26 mouse cellular contexts compared by ENCODE assay signal in the genomic region with DNA sequence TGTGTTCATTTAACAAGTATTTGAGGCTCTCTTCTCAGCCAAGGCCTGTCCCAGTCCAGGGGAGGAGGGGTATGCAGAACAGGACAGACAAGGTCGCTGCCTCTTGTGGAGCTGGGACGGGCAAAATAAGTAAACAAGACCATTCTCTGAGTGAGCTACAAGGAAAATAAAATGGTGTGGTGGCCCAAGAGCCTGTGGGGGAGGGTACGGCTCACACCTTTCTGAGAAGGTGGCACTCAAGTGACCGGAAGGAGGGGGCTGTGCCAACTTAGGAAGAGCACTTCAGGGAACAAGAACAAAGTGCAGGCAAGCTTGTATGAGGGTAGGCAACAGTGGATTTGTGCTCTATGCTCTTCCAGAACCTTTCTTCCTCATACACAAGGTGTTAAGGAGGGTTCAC. TPM values are rescaled to one million over a fixed set of nuclear protein-coding genes. Genes with fewer than 3 reads are reported as not detected.
DNase-seq lines count a peak whose midpoint lies in the region; ATAC-seq and TF ChIP-seq lines count a peak whose summit lies in the region.
"Had no signal": no experiment of that assay in that cellular context is flagged by ENCODE, and none has a peak within 500 bp of the region (broad histone marks: within the 10 kb centered on the region; RNA-seq: fewer than 3 reads in every experiment).

No protein-coding gene starts in this region.

- peak; percentile 32 for DNase-seq in kidney, adult 2 months
- DNase-seq in urinary bladder, postnatal 14 days (ENCODE audit: low spot score), result peak; percentile 41
- no peak for DNase-seq in urinary bladder, adult 2 months (ENCODE audit: low spot score)
- peak; percentile 75 for DNase-seq in lung, postnatal 14 days
- DNase-seq in retina, embryonic 14.5 days (ENCODE audit: low spot score), result no peak
- DNase-seq in gastrocnemius, adult 2 months, result no peak
- DNase-seq: cerebellum, adult 11-12 months; cerebellum, adult 9-11 months; gastrocnemius, postnatal 14 days; heart, postnatal 4 days; kidney, adult 18-20 months; kidney, postnatal 4 days; layer of hippocampus, adult 9-11 months; liver, embryonic 13.5 days; right cerebral cortex, postnatal 4 days had no signal

- no peak overlapping the region for H3K4me2 ChIP-seq in kidney, embryonic 14.5 days (replicated peaks; ENCODE audit: low read depth, low read length)
- H3K4me2 ChIP-seq: embryonic facial prominence, embryonic 13.5 days; heart, embryonic 11.5 days; hindbrain, embryonic 13.5 days; limb, embryonic 15.5 days; liver, embryonic 13.5 days; midbrain, embryonic 13.5 days had no signal

- intact Hi-C loops in gastrocnemius, adult 2 months (cut with DNase I), result no loop called here

- H3K9ac ChIP-seq in kidney, embryonic 14.5 days (ENCODE audit: low read depth, low read length), result no peak overlapping the region
- H3K9ac ChIP-seq: embryonic facial prominence, embryonic 13.5 days; hindbrain, embryonic 13.5 days; limb, embryonic 15.5 days; liver, embryonic 13.5 days; midbrain, embryonic 13.5 days had no signal

- no peak for TF ChIP-seq CTCF in kidney, adult 2 months (conservative IDR thresholded peaks at IDR 0.05; ENCODE audit: insufficient read depth, insufficient read length, low read depth, low read length)
- no peak for TF ChIP-seq CTCF in gastrocnemius, adult 2 months (IDR thresholded peaks at IDR 0.05)

- no peaks in the 10 kb centered on the region for H3K27me3 ChIP-seq in kidney, adult 2 months (replicated peaks; ENCODE audit: control insufficient read depth, insufficient read depth, low read length)
- H3K27me3 ChIP-seq in kidney, embryonic 14.5 days (ENCODE audit: control insufficient read depth, insufficient read depth, low read length), result peaks cover 21% of the 10 kb centered on the region

- H3K27ac ChIP-seq in kidney, adult 2 months (ENCODE audit: insufficient read depth, low read depth, low read length), result no peak overlapping the region
- H3K27ac ChIP-seq in kidney, embryonic 14.5 days (ENCODE audit: low read depth, low read length), result no peak overlapping the region
- H3K27ac ChIP-seq in gastrocnemius, adult 2 months, result no peak overlapping the region
- H3K27ac ChIP-seq: embryonic facial prominence, embryonic 13.5 days; hindbrain, embryonic 13.5 days; kidney, postnatal 0 days; limb, embryonic 10.5 days; limb, embryonic 15.5 days; liver, embryonic 13.5 days; macrophage; midbrain, embryonic 13.5 days had no signal

- TF ChIP-seq POLR2A in kidney, adult 2 months (IDR thresholded peaks at IDR 0.05; ENCODE audit: low read depth, low read length), result no peak

- no peaks in the 10 kb centered on the region for H3K4me1 ChIP-seq in kidney, adult 2 months (ENCODE audit: control insufficient read depth, insufficient read depth, low read length)
- 0 out of 2 replicates have a peak, but pooled peaks cover 7% of the 10 kb centered on the region for H3K4me1 ChIP-seq in kidney, embryonic 14.5 days (ENCODE audit: control insufficient read depth, insufficient read depth, low read length)

- ATAC-seq in kidney, embryonic 14.5 days (ENCODE audit: low FRiP score, low TSS enrichment), result no peak
- ATAC-seq: CD4-positive, CD25-positive, alpha-beta regulatory T cell, adult 4 months; forebrain, embryonic 16.5 days; midbrain, embryonic 13.5 days had no signal

- H3K9me3 ChIP-seq in kidney, embryonic 14.5 days (ENCODE audit: control insufficient read depth, low read length), result no peaks in the 10 kb centered on the region; the same call in 1 of the 2 replicates
- H3K9me3 ChIP-seq: embryonic facial prominence, embryonic 13.5 days; hindbrain, embryonic 13.5 days; limb, embryonic 10.5 days; limb, embryonic 15.5 days; liver, embryonic 13.5 days; midbrain, embryonic 13.5 days had no signal

- WGBS in kidney, adult 2 months, result 56% methylated on average over 4 of the region's 4 CpGs
- 43% methylated on average over 4 of the region's 4 CpGs for WGBS in kidney, embryonic 14.5 days

- no peak overlapping the region for H3K4me3 ChIP-seq in kidney, adult 2 months (ENCODE audit: insufficient read depth, low read depth, low read length)
- H3K4me3 ChIP-seq in kidney, embryonic 14.5 days (ENCODE audit: low read length), result no peak overlapping the region
- H3K4me3 ChIP-seq in gastrocnemius, adult 2 months, result no peak overlapping the region
- H3K4me3 ChIP-seq: embryonic facial prominence, embryonic 13.5 days; hindbrain, embryonic 13.5 days; limb, embryonic 10.5 days; limb, embryonic 15.5 days; liver, embryonic 13.5 days; midbrain, embryonic 13.5 days had no signal

- no peaks in the 10 kb centered on the region for H3K36me3 ChIP-seq in kidney, adult 2 months (ENCODE audit: control insufficient read depth, insufficient read depth, low read length)
- no peaks in the 10 kb centered on the region for H3K36me3 ChIP-seq in kidney, embryonic 14.5 days (ENCODE audit: control insufficient read depth, insufficient read depth, low read length)
- H3K36me3 ChIP-seq: embryonic facial prominence, embryonic 13.5 days; hindbrain, embryonic 13.5 days; limb, embryonic 10.5 days; limb, embryonic 15.5 days; liver, embryonic 13.5 days; midbrain, embryonic 13.5 days had no signal

RNA-seq across cellular contexts. Expression of gene Cebpa, which starts 6.0 kb away (rescaled TPM):
- 41.6 and 55.2 TPM in 2 replicates for polyA plus RNA-seq in kidney, adult 2 months (2012; rRNA removed)
- polyA plus RNA-seq in kidney, embryonic 14.5 days (2014; fragmentation: Nextera tagmentation; extraction: Ambion mirVana), result 0.92 and 1.5 TPM in 2 replicates
- polyA plus RNA-seq in urinary bladder, adult 2 months (2012; rRNA removed), result 28.5 and 31.0 TPM in 2 replicates
- total RNA-seq in gastrocnemius, adult 2 months (2021), result 1 to 10 TPM; 3.0 to 4.2 TPM

RNA-seq across cellular contexts. Expression of gene Cebpg, which starts 56.8 kb away (rescaled TPM):
- 8.3 and 10.0 TPM in 2 replicates for polyA plus RNA-seq in kidney, adult 2 months (2012; rRNA removed)
- polyA plus RNA-seq in kidney, embryonic 14.5 days (2014; fragmentation: Nextera tagmentation; extraction: Ambion mirVana), result 30.8 and 39.3 TPM in 2 replicates
- polyA plus RNA-seq in urinary bladder, adult 2 months (2012; rRNA removed), result 27.0 and 30.3 TPM in 2 replicates
- total RNA-seq in gastrocnemius, adult 2 months (2021), result 10 to 100 TPM; 41.0 to 46.0 TPM

Comparison
In these comparisons a context has a peak if more than half of its experiments do, and no peak if none do; other contexts are left out.
1. DNase-seq: peak in kidney, adult 2 months (single experiment), urinary bladder, postnatal 14 days (single experiment) and lung, postnatal 14 days (single experiment); none in urinary bladder, adult 2 months (single experiment), retina, embryonic 14.5 days (single experiment) and gastrocnemius, adult 2 months (single experiment).
2. RNA of gene Cebpa, which starts 6.0 kb away (polyA plus RNA-seq): 41.6 to 55.2 TPM in kidney, adult 2 months and 28.5 to 31.0 TPM in urinary bladder, adult 2 months; 0.92 to 1.5 TPM in kidney, embryonic 14.5 days; every median in the first group is over 10 times any median in the second.